Mouse (Mus musculus): ENCODE measurements at regions not wholly inside any gene's neighbourhood (a gene's known extent, or its start where the extent isn't known, plus 50 kb on each side); places are given as distances from the start of the nearest gene placed in this dataset.
"Not testable (repeated sequence)": the region's sequence is repeated elsewhere in the genome, so short reads cannot be mapped to it uniquely, and the experiment has no call there.

DNA sequence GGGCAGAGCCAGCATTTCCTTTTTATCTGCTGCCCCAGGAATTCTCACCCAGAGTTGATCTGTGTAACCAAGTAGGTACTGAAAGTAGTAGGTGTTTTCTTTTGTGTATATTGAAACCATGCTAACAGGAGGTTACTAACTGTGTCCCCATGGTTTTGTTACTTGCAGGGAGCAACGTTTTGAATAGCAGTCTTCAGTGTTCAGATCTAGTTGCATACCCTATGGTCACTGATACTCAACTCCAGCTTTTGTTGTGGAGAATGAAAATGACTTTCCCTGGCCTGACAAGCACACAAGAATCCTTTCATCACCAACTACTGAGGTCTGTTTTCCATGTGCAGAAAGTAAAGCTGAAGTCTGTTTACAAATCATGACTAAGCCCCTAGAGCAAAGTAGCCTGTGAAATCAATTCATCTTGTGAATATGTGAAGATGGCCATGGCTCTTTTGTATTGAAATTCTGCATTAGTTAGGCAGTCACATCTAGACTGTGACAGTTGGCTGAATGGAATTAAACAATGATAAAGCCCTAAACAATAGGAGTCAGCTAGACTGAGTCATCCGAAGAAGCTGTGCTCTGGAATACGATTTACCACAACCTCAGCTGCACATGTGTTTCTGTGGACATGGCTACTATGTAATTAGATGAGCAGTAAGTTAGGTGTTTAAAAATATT is 179.5 kb upstream of the Vrk2 start:
- Histone ChIP-seq H3K4me3 (no peak overlapping the region), H3K36me3 (no peaks in the 10 kb centered on the region), H3K4me1 (no peaks in the 10 kb centered on the region), H3K27me3 (no peaks in the 10 kb centered on the region), H3K9me3 (no peaks in the 10 kb centered on the region), H3K9ac (no peak overlapping the region), H3K4me2 (replicated peaks) (no peak overlapping the region), H3K27ac (no peak overlapping the region)
- ATAC-seq (ENCODE audit: low FRiP score, low read depth), result no peak
- WGBS, result 57% methylated on average over 3 of the region's 3 CpGs

DNA sequence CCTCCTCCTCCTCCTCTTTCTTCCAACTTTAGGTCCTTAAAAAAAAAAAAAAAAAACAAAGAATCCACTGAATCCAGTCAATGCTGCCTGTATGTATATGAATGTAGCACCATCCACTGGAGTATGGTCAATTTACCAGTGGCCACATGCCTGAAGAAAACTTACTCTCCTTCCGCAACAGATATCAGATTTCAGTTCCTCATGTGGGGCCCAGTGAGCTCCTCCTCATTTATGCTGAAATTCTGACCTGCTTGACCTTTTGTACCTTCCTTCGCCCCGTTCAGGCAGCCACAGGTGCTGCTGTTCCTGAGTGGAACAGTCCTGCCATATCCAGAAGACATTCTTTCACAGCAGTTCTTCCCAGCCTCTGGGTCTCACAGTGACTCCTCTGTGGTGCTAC is 161.8 kb upstream of the Vrk2 start:
- no peak for ATAC-seq (ENCODE audit: low FRiP score, low read depth)
- H3K4me2 ChIP-seq (replicated peaks), result no peak overlapping the region
- no peak overlapping the region for H3K9ac ChIP-seq
- no peaks in the 10 kb centered on the region for H3K4me1 ChIP-seq
- no peak overlapping the region for H3K27ac ChIP-seq
- H3K9me3 ChIP-seq, result no peaks in the 10 kb centered on the region
- H3K36me3 ChIP-seq, result no peaks in the 10 kb centered on the region
- no peaks in the 10 kb centered on the region for H3K27me3 ChIP-seq
- WGBS, result 59% methylated on average over 3 of the region's 3 CpGs
- no peak overlapping the region for H3K4me3 ChIP-seq

DNA sequence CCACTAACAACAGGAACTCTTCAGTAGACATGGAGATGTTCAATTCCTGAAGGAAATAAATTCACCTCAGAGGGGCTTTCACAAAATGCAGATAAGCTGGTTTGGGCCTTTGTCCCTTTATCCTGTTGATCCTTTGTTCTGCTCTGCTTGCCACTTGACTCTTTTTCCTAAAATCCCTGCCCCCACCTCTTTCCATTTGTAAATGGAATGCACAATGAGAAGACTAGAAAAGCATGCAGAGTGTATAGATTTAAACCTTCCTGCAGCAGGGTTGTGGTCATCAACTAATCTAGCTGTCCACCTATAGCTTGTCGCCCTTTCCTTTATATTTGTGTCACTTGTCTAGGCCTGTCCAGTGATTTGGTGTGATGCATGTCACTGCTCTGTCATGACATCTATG is 159.8 kb upstream of the Vrk2 start:
- Histone ChIP-seq H3K36me3 (no peaks in the 10 kb centered on the region), H3K9me3 (no peaks in the 10 kb centered on the region), H3K27ac (no peak overlapping the region), H3K4me3 (no peak overlapping the region), H3K4me1 (no peaks in the 10 kb centered on the region), H3K9ac (no peak overlapping the region), H3K27me3 (no peaks in the 10 kb centered on the region), H3K4me2 (replicated peaks) (no peak overlapping the region)
- no peak for ATAC-seq (ENCODE audit: low FRiP score, low read depth)
- 87% methylated on average over 1 of the region's 1 CpGs for WGBS

DNA sequence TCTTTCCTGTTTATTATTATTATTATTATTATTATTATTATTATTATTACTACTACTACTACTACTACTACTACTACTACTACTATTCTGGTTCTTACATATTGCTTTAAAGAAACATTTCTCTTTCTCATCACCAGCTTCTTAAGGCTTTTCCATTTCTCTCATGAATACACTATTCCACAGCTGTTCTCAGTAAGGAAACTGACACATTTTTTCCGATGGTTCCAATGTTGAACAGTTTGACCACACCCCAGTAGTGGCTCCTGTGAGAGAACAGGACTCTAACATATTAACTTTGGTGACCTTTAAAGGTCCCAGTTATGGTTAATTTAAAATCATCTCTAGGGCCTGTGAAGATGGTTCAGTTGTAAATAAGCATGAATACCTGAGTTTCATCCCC is 148.4 kb upstream of the Vrk2 start:
- no peak overlapping the region for H3K9ac ChIP-seq
- H3K27ac ChIP-seq, result no peak overlapping the region
- H3K36me3 ChIP-seq, result no peaks in the 10 kb centered on the region
- ATAC-seq (ENCODE audit: low FRiP score, low read depth), result no peak
- H3K4me1 ChIP-seq, result no peaks in the 10 kb centered on the region
- H3K9me3 ChIP-seq, result no peaks in the 10 kb centered on the region
- H3K4me3 ChIP-seq, result no peak overlapping the region
- WGBS, result 95% methylated on average over 1 of the region's 1 CpGs
- no peak overlapping the region for H3K4me2 ChIP-seq (replicated peaks)
- no peaks in the 10 kb centered on the region for H3K27me3 ChIP-seq

DNA sequence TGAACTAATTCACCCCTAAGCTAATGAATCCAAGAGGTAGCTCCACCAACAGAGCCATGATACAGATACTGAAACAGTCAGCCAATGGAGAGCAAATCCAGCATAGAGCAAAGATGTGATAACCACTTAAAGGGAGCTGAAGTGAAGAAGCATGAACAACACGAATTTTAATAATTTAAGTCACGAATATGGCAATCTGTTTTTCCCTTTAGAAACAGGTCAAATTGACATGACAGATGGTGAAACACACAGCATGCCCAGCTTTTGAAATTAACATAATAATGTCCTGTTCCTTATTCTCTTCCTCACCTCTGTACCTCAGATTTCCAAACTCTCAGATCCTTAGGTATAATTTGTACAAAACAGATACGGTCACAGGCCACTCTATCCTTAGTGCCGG is 145.9 kb upstream of the Vrk2 start:
- 86% methylated on average over 4 of the region's 4 CpGs for WGBS

DNA sequence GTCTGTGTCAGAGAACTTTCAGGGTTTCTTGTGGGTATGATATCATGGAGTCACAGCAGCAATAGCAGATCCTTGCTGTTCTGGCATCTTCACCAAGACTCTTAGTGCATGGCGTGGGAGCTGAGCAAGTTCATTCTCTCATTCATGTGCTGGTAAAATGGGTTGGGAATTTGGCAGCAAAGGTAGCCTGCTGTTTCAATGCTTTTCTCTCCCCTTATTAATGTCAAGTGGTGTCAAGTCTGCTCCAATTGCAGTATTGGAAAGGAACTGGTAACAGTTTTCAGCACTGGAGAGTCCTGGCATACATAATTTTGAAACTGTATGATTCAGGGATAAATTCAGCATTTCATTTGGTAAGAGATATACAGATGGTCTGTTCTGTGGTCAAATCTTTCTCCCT is 133.2 kb upstream of the Vrk2 start:
- Histone ChIP-seq H3K4me2 (replicated peaks) (no peak overlapping the region), H3K9ac (no peak overlapping the region), H3K27ac (no peak overlapping the region), H3K4me1 (no peaks in the 10 kb centered on the region), H3K9me3 (no peaks in the 10 kb centered on the region), H3K36me3 (no peaks in the 10 kb centered on the region), H3K4me3 (no peak overlapping the region), H3K27me3 (no peaks in the 10 kb centered on the region)
- 89% methylated on average over 1 of the region's 1 CpGs for WGBS
- ATAC-seq (ENCODE audit: low FRiP score, low read depth), result no peak

More for the DNA sequence above, 145.9 kb upstream of the Vrk2 start:
- Histone ChIP-seq H3K36me3 (no peaks in the 10 kb centered on the region), H3K9ac (no peak overlapping the region), H3K9me3 (no peaks in the 10 kb centered on the region), H3K4me3 (no peak overlapping the region), H3K4me1 (no peaks in the 10 kb centered on the region), H3K27me3 (no peaks in the 10 kb centered on the region), H3K27ac (no peak overlapping the region), H3K4me2 (replicated peaks) (no peak overlapping the region)
- ATAC-seq (ENCODE audit: low FRiP score, low read depth), result no peak

DNA sequence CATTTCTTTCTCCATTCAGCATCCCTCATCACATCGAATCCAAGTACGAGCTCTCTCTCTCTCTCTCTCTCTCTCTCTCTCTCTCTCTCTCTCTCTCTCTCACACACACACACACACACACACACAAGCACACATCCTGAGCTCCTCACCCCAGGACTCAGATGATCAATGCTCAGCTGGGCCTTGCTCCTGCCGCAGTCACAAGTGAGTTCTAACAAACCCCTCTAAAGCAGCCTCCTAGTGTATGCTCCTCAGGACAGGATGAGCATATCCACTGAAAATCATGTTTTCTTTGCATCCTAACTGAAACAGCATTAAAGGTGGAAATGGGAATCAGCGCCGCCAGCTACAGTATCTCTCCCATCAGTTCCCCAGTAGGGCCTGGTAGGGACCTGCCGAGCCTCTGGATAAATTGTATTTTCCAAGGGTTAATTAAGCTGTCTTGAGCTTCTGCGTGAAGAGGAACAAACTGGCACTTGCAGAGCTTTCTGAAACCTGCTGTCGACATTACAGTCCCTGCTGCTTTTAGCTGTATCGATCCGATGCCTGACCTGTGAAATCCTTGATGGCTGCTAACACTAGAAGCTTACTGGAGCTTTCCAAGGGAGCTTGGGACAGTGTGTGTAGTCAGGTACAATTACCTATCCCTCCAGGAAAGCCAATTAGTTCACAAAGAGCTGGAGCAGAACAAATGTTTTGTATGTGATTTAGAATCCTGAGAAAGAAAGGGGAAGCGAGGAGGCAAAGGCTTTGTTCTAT is 131.3 kb upstream of the Vrk2 start:
- Histone ChIP-seq H3K27me3 (no peaks in the 10 kb centered on the region), H3K36me3 (no peaks in the 10 kb centered on the region), H3K4me2 (replicated peaks) (no peak overlapping the region), H3K4me3 (no peak overlapping the region), H3K9ac (no peak overlapping the region), H3K9me3 (no peaks in the 10 kb centered on the region), H3K27ac (no peak overlapping the region), H3K4me1 (no peaks in the 10 kb centered on the region)
- 81% methylated on average over 11 of the region's 11 CpGs for WGBS
- no peak for ATAC-seq (ENCODE audit: low FRiP score, low read depth)

DNA sequence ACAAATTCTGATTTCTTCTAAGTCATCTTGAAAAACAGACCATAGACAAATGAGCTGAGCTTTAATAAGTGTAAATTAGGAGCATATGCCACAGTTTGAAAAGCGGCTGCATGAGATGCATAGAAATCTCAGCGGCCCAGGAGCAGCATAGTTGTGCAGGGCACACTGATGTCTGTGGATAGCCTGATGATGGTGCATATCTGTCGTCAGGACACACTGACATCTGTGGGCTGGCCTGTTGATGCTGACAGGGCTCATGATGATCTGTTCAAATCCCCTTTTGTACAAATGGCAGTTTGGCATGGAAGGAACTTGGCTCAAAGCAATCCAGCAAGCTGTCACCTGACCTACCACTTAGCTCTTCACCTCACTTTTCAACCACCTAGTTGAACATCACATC is 128.5 kb upstream of the Vrk2 start:
- Histone ChIP-seq H3K4me1 (no peaks in the 10 kb centered on the region), H3K36me3 (no peaks in the 10 kb centered on the region), H3K27me3 (no peaks in the 10 kb centered on the region), H3K27ac (no peak overlapping the region), H3K9ac (no peak overlapping the region), H3K4me3 (no peak overlapping the region), H3K4me2 (replicated peaks) (no peak overlapping the region), H3K9me3 (no peaks in the 10 kb centered on the region)
- no peak for ATAC-seq (ENCODE audit: low FRiP score, low read depth)
- 65% methylated on average over 3 of the region's 3 CpGs for WGBS

DNA sequence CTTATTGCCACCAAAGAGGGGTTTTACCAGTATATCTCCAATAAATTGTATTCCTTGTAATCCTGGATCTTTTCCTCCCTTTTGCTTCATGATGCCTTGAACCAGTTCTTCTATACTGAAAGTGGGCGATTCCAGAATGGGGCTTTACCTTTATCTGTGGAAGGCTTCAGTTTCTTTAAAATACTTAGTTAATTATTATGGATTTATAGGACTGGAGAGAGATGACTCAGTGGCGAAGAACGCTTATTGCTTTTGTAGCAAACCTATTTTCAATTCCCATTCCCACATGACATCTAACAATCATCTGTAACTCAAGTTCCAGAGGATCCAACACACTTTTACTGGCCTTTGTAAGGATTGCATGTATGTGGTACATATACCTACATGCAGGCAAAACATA is 127.4 kb upstream of the Vrk2 start:
- no peak overlapping the region for H3K27ac ChIP-seq
- H3K4me2 ChIP-seq (replicated peaks), result no peak overlapping the region
- no peaks in the 10 kb centered on the region for H3K36me3 ChIP-seq
- WGBS, result 94% methylated on average over 3 of the region's 3 CpGs
- no peaks in the 10 kb centered on the region for H3K9me3 ChIP-seq
- no peak for ATAC-seq (ENCODE audit: low FRiP score, low read depth)
- H3K9ac ChIP-seq, result no peak overlapping the region
- H3K27me3 ChIP-seq, result no peaks in the 10 kb centered on the region
- H3K4me1 ChIP-seq, result no peaks in the 10 kb centered on the region
- H3K4me3 ChIP-seq, result no peak overlapping the region

DNA sequence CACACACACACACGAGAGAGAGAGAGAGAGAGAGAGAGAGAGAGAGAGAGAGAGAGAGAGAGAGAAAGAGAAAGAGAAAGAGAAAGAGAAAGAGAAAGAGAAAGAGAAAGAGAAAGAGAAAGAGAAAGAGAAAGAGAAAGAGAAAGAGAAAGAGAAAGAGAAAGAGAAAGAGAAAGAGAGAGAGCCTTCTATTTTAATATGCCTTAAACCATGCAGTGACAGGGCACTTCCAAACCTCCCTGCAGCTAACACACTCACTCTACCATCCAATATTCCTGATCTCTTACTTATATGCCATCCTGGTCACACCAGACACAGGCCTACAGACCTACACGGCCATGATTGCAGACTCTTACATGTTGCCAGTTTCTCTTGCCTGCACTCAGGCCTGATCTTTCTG is 117.4 kb upstream of the Vrk2 start:
- H3K9me3 ChIP-seq; H3K4me3 ChIP-seq; H3K27me3 ChIP-seq; ATAC-seq (ENCODE audit: low FRiP score, low read depth); H3K4me2 ChIP-seq (replicated peaks); H3K9ac ChIP-seq; H3K4me1 ChIP-seq; H3K27ac ChIP-seq; H3K36me3 ChIP-seq: not testable (repeated sequence)
- WGBS, result 53% methylated on average over 2 of the region's 2 CpGs

DNA sequence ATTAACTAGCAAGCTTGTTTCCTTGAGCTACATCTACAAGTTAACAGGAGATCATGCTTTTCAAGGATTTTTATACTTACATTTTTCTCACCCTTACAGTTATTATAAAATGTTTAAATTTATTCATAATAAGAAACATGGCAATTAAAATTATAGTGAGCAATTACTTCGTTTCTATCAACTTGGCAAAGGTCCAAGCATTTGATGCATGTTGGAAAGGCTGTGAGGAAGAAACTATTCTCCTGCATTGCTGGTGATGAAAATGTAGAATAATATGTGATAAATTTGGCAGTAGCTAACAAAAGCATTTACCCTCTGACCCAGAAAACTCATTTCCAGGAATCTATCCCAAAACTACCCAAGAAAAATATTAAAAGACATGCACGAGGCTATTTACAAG is 114.8 kb upstream of the Vrk2 start:
- no peak overlapping the region for H3K27ac ChIP-seq
- no peaks in the 10 kb centered on the region for H3K27me3 ChIP-seq
- H3K4me3 ChIP-seq, result no peak overlapping the region
- no peaks in the 10 kb centered on the region for H3K36me3 ChIP-seq
- H3K4me1 ChIP-seq, result no peaks in the 10 kb centered on the region
- H3K9ac ChIP-seq, result no peak overlapping the region
- no peaks in the 10 kb centered on the region for H3K9me3 ChIP-seq
- no peak overlapping the region for H3K4me2 ChIP-seq (replicated peaks)
- ATAC-seq (ENCODE audit: low FRiP score, low read depth), result no peak
- WGBS, result 53% methylated on average over 2 of the region's 2 CpGs

DNA sequence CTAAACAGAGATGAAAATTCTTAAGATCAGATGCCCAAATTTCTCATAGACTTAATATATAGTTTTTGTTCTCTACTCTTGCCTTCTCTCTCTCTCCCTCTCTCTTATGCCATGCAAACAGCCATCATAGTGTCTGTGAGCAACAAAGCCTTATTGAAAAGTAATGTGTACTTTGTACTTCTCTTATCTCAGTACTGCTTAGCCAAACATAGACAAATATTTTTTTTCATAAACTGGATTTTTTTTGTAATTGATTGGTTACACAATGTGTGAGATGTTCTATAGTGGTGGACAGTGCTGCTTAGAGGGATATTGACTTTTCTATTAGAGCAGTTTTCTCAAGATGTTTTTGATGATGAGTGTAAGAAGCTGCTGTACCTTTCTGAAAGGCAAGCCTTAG is 90.1 kb upstream of the Vrk2 start:
- no peaks in the 10 kb centered on the region for H3K27me3 ChIP-seq
- no peak for ATAC-seq (ENCODE audit: low FRiP score, low read depth)
- no peak overlapping the region for H3K9ac ChIP-seq
- H3K27ac ChIP-seq, result no peak overlapping the region
- H3K4me3 ChIP-seq, result no peak overlapping the region
- H3K4me1 ChIP-seq, result no peaks in the 10 kb centered on the region
- no peaks in the 10 kb centered on the region for H3K9me3 ChIP-seq
- no peak overlapping the region for H3K4me2 ChIP-seq (replicated peaks)
- no peaks in the 10 kb centered on the region for H3K36me3 ChIP-seq

DNA sequence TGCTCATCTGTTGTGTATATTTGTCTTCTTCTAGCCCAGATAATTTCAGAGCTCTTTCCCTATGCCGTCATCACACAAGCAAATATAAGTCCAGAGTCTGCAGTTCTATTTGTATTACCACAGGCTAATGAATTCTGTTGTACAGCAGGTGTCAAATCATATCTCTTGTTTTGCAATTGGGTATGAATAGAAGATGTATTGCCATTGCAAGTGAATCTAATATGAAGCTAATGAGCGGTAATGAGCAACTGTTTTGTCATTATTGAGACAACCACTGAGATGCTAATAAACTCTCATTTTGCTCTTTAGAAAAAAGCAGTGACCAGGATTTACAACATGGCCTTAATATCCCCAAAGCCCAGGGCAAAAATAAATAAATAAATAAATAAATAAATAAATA is 73.5 kb upstream of the Vrk2 start:
- H3K27me3 ChIP-seq, result no peaks in the 10 kb centered on the region
- H3K4me2 ChIP-seq (replicated peaks), result no peak overlapping the region
- WGBS, result 82% methylated on average over 2 of the region's 2 CpGs
- no peak for ATAC-seq (ENCODE audit: low FRiP score, low read depth)
- H3K4me1 ChIP-seq, result no peaks in the 10 kb centered on the region
- H3K36me3 ChIP-seq, result no peaks in the 10 kb centered on the region
- H3K27ac ChIP-seq, result no peak overlapping the region
- no peak overlapping the region for H3K4me3 ChIP-seq
- no peak overlapping the region for H3K9ac ChIP-seq
- H3K9me3 ChIP-seq, result no peaks in the 10 kb centered on the region

Measured in limb, embryonic 13.5 days (tissue).